Mouse (Mus musculus): Measurements from ENCODE around the gene Itga3. TPM values are rescaled to one million over a fixed set of nuclear protein-coding genes. Genes with fewer than 3 reads are reported as not detected.
A peak's percentile ranks its signal among the peaks of the same experiment; 100 is the strongest.

The Itga3 gene
- total RNA-seq, 2 experiments from 2014 or later, result 16.4 to 18.9 TPM

GRCm38 (mm10) chr11:95006525-95007219 is 69.9 kb downstream of the Itga3 start:
- peak; percentile 75 to 83 for DNase-seq (ENCODE audit: low spot score in 2 of 2)

GRCm38 (mm10) chr11:95006038-95006437 is 70.6 kb downstream of the Itga3 start:
- DNase-seq (ENCODE audit: low spot score in 2 of 2), result peak; percentile 19 to 33

DNA sequence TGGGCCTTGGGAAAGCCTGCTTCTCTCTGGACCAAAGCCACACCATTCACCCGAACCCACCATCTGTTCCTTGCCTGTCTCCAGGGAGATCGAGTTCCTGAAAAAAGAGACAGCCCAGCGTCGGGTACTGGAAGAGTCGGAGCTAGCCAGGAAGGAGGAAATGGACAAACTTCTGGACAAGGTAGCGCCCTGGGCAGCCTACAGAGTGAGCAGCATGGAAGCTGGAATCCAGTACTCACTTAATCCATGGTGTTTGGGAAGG is 71.7 kb downstream of the Itga3 start:
- DNase-seq (ENCODE audit: low spot score in 2 of 2), result no peak

- peak; percentile 23 to 27 for DNase-seq (ENCODE audit: low spot score in 2 of 2)
Observed at GRCm38 (mm10) chr11:95004136-95004936, 72.3 kb downstream of the Itga3 start.

DNA sequence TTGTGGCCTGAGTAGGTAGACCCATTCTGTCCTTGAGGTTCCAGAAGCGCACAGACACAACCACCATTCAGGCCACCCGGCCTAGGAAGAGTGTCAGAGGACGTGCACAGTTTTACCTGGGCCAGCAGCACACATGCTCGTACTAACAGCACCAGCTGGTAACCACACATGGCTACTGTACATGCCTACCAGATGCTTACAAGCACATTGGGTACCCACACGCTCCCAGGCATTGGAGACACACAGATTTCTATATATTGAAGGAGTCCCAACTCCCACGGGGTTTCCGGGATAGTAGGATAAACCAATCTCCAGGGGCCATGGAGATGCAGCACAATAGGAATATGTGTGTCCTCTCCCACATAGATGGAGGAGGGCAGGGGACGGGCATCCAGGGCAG is 73.9 kb downstream of the Itga3 start:
- DNase-seq (ENCODE audit: low spot score in 2 of 2), result peak; percentile 20 to 41

GRCm38 (mm10) chr11:95001584-95002347 is 74.8 kb downstream of the Itga3 start:
- no peak for DNase-seq (ENCODE audit: low spot score in 2 of 2)

DNA sequence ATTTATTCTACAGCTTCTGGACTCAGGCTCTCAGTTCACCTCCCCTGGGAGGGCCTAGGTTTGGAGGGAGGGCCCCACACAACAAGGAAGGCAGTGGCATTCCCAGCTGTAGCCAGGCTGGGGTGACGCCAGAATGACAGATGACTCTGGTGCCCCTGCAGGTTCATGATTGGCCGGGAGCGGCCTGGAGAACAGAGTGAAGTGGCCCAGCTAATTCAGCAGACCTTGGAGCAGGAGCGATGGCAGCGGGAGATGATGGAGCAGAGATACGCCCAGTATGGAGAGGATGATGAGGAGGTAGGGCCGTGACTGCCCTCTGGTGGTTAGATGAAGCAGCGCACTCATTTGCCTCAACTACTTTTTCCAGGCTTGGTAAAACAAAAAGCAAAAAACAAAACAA is 75.5 kb downstream of the Itga3 start:
- peak; percentile 77 to 82 for DNase-seq (ENCODE audit: low spot score in 2 of 2)

DNA sequence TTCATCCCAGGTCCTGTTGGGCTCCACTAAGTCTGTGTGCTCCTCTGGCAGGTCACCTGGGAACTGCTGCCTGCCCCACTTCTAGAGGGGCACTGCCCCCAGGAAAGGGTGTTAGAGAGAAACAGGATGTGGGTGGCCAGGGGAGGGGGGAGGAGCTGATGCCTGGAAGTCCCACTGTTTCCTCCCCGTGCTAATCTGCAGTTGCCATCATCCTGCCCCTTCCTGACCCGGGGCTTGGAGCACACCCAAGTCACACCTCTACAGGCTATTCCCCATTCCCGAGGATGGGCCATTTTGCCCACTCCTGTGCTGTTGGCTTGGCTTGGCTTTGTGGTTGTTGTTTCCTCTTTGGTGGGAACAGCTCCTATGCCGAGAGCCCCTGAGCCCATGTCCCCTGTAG is 76.1 kb downstream of the Itga3 start:
- DNase-seq (ENCODE audit: low spot score in 2 of 2), result no peak

DNA sequence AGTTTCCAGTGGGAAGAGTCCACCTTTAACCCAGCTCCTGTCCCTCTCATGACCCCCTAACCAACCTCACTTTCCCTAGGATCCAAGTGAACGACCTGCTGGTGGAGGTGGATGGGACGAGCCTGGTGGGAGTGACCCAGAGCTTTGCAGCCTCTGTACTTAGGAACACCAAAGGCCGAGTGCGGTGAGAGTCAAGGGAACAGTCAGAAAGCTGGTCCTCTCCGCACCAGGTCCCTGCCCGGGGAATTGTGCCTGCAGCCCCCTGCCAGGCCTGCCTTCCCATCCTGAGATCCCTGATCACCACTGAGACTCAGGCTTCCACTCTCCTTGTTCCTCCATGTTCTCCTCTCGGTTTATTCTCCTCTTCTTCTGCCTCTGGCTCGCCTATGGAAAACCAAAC is 76.5 kb downstream of the Itga3 start:
- no peak for DNase-seq (ENCODE audit: low spot score in 2 of 2)

DNA sequence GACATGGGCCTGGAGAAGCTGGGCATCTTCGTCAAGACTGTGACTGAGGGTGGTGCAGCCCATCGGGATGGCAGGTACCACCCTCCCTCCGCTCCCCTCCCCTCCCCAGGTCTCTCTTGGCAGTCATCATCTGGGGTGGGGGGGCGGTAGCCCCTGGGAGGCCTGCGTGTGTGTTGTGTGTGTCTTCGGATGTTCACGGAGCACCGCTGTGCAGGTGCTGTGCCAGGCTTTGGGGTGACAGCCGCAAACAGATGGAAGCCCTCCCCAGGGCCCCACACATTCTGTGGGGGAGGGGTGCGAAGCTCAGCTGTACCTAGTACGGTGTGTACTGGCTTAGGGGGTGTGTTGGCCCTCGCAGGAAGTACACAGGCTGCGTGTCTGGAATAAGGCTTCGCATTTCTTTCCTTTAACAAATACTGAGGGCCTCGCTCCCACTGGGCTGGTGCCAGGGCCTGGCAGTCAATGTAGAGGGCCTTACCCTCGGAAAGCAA is 78.5 kb downstream of the Itga3 start:
- DNase-seq (ENCODE audit: low spot score in 2 of 2), result peak; percentile 72 to 78

DNA sequence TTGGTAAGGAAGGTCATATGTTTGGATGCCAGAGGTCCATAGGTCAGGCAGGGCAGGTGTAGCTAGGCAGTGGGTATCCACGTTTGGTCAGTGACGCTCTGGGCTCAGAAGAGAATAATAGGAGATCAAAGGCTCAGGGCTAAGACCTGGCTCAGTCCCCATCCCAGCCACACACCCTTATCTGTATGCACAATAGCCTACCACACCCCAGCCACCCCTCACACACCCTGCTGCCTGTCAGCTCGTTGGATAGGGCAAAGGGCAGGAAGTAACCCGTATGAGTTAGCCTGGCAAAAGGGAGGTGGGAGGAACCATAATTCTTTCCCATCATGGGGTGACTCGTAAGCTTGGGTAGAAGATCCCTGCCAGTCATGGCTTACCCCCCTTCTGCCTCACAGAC is 79.0 kb downstream of the Itga3 start:
- no peak for DNase-seq (ENCODE audit: low spot score in 2 of 2)

DNA sequence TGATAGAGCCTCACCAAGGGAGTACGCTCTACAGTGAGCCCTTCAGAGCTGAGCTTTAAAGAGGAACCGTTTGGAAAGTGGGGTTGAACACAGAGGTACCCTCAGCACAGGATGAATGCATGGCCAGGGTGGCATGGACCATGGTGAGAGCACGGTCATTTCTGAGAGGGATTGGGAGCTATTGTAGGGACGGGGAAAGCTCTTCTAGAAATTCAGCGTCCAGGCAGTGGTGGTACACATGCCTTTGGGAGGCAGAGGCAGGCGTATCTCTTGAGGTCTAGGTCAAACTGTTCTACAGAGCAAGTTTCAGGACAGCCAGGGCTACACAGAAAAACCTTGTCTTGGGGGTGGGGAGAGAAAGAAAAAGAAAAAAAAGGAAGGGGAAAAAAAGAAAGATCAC is 79.6 kb downstream of the Itga3 start:
- no peak for DNase-seq (ENCODE audit: low spot score in 2 of 2)

- DNase-seq (ENCODE audit: low spot score in 2 of 2), result no peak
Observed at GRCm38 (mm10) chr11:94996101-94996500, 80.5 kb downstream of the Itga3 start.

DNA sequence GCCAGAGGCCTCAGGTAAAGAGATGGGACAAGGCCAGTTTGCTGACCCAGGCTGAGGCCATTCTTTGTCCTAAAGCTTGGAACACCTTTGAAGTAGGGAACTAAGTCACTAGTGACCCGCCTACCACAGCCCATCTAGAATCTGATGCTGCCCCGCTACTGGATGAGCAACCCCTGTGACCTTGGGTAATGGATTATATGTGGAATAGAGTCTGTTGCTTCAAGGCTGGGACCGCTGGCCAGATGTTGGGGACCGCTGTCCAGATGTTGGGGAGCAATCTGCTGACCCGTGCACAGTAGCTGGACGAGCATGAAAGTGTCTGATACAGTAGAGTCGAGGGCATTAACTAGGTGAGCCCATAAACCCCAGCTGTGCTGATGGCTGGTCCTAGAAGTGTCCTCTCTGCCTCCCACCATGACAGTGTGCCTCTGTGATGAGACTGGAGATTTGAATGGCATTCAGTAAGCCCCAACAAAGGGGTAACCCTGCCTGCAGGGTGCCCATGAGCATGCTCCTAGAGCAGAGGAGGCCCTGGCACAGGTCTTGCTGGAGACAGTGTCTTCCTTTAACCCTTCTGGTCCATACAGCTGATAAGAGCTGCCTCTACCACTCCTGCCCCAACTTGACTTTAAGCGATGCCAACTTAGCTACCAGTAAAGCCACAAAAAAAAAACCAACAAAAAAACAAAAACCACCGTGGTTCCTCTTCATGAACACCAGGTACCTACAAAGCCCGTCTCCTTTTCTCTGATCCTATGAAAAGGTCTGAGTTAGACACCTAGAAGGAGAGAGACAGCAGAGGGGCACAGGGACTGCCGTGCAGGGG is 81.4 kb downstream of the Itga3 start:
- no peak for DNase-seq (ENCODE audit: low spot score in 2 of 2)

Other genes with a start within 250 kb of the Itga3 start
- gene Col1a1, start 140.6 kb downstream of the Itga3 start, total RNA-seq (2021), result 10 to 100 TPM; 60.6 to 66.1 TPM
- not detected for gene Hils1, start 109.2 kb downstream of the Itga3 start, total RNA-seq (2021)
- gene Sgca, start 100.5 kb downstream of the Itga3 start, total RNA-seq (2021), result under 1 TPM; 0.66 to 0.78 TPM
- gene Ppp1r9b, start 85.8 kb downstream of the Itga3 start, total RNA-seq (2021), result 100 to 1,000 TPM; 501 TPM
- gene Samd14, start 66.9 kb downstream of the Itga3 start, total RNA-seq (2021), result 100 to 1,000 TPM; 107 TPM
- 10 to 100 TPM; 48.9 to 49.7 TPM for gene Pdk2, start 35.4 kb downstream of the Itga3 start, total RNA-seq (2021)
- gene Dlx3, start 43.3 kb upstream of the Itga3 start, total RNA-seq (2021), result not detected
- gene Dlx4, start 69.5 kb upstream of the Itga3 start, total RNA-seq (2021), result under 1 TPM in 1 of 2 experiments, not detected in 1; 0.23 TPM
- gene Tac4, start 184.7 kb upstream of the Itga3 start, total RNA-seq (2021), result not detected
- 10 to 100 TPM; 59.2 to 63.1 TPM for gene Kat7, start 233.4 kb upstream of the Itga3 start, total RNA-seq (2021)

Data from layer of hippocampus, postnatal 10 days (tissue).